Mouse (Mus musculus): ENCODE measurements at regions not wholly inside any gene's neighbourhood (a gene's known extent, or its start where the extent isn't known, plus 50 kb on each side); places are given as distances from the start of the nearest gene placed in this dataset.

- TF ChIP-seq CTCF (conservative IDR thresholded peaks at IDR 0.05; ENCODE audit: low read length) (no peak), NANOG (IDR thresholded peaks at IDR 0.05; ENCODE audit: borderline replicate concordance, low read length) (no peak), POU5F1 (IDR thresholded peaks at IDR 0.05; ENCODE audit: borderline replicate concordance, low read length) (no peak)
These were observed 53.5 kb upstream of the Ralgapa2 start for GRCm38 (mm10) chr2:146565693-146566092.

All from E14TG2a.4 (cell line).